Mouse (Mus musculus): ENCODE results near the gene Gpc6.
"Not testable (repeated sequence)": the region's sequence is repeated elsewhere in the genome, so short reads cannot be mapped to it uniquely, and the experiment has no call there.

Gene Gpc6

GRCm38 (mm10) chr14:117369331-117369866 is 444.3 kb downstream of the Gpc6 start:
- no peak for DNase-seq (ENCODE audit: low spot score)

- no peak for DNase-seq (ENCODE audit: low spot score)
Measured at GRCm38 (mm10) chr14:117376822-117377376, 451.8 kb downstream of the Gpc6 start.

- DNase-seq (ENCODE audit: low spot score): no peak
Measured at GRCm38 (mm10) chr14:117379979-117380378, 454.9 kb downstream of the Gpc6 start.

DNA sequence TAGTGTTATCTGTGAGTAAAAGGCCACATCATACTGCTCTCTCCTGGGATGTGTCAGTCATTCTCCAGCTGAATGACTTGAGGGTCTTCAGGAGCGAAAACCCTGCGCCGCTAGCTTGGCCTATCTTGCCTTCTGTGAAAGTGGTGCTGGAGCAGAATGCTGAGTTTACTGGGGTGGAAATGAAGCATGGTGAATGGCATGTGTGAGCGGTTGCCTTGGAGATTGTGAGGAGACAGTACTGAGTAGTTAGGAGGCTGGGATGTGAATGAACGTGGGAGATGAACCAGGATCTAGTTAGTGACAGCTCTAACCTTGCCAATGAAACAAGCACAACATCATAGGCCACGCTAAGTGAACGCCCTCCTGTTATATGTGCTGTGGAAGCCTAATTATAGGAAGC is 458.1 kb downstream of the Gpc6 start:
- DNase-seq (ENCODE audit: low spot score): no peak

DNA sequence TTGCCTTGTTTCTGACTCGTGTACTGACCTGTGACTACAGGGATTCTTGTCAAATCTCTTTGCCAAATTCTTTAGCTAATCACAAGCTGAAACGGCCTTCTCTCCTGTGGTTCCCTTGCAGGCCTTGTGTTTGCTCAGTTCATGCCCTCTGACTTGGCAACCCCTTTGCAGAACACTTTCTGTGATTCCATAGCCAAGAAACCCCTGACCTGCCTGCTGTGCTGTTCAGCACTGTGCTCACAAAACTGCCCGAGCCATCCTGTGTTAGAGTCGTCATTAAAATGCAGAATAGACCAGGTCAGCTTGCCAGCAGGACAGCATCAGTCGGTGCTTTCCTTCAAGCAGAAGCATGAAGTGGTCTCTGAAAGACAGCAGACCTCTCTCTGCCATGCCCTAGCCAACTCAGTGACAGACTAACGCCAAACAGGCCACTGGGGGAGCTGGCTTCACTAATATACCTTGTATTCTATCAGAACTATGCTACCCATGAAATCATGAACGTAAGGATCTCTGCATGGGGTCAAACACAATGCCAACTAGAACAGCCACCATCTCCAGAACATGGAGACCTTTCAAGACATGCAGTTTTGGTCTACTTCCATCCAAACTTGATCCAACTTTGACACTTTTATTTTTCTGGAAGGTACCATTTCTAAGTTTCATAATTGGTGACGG is 459.1 kb downstream of the Gpc6 start:
- DNase-seq (ENCODE audit: low spot score): peak; percentile 10

DNA sequence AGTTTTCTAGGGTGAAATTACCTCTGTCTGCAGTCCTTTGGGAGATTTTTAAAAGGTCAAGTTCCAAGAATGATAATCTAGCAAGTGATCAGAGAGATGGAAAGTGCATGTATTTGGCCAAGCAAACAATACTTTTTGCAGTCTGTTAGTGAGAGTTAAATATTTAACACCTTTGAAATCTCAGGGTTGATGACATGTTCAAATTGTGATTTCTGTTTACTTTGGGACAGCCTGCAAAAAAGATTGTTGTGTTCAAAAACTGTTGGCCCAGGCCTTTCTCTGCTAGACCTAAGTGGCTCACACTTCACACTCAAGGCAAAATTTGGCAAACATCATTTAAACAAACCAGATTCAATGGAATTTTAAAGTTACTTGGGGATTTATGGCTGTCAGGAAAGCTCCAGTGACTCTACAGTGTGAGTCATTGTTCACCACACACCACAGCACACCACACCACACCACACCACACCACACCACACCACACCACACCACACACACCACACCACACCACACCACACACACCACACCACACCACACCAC is 460.7 kb downstream of the Gpc6 start:
- DNase-seq (ENCODE audit: low spot score): no peak

GRCm38 (mm10) chr14:117390794-117391320 is 465.7 kb downstream of the Gpc6 start:
- no peak for DNase-seq (ENCODE audit: low spot score)

- DNase-seq (ENCODE audit: low spot score): no peak
Measured at GRCm38 (mm10) chr14:117391412-117391811, 466.3 kb downstream of the Gpc6 start.

GRCm38 (mm10) chr14:117397165-117397564 is 472.1 kb downstream of the Gpc6 start:
- no peak for DNase-seq (ENCODE audit: low spot score)

DNA sequence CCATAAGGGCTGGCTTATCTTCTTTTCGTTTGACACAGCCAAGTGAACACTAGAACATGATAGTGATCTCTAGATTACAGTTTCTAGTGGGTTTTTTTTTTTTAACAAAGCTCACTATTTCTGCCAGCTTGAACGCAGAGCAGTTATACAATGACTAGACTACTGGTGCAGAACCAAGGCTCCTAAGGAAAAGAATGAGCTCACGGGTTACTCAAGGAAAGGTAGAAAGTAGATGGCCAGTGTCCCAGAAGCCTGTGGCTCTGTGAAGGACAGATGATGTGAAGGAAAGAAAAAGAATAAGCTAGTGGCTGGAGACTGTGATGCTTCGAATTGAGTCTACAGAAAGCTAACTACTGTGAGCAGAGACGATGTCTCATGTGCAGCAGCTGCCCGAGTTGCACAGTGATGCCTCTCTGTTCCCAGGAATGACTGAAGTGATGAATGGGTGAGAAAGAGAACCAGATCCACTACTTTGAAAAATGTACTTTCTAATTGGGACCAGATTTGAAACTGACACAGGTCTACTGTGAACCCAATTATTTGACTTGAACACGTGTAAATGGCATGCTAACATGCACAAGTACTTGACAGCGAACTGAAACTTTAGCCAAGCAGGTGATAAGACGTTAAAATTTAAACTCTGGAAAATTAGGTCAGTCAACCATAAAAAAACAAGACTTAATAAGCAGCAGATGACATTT is 482.9 kb downstream of the Gpc6 start:
- DNase-seq (ENCODE audit: low spot score): no peak

- DNase-seq (ENCODE audit: low spot score): no peak
Measured at GRCm38 (mm10) chr14:117408525-117408835, 483.4 kb downstream of the Gpc6 start.

DNA sequence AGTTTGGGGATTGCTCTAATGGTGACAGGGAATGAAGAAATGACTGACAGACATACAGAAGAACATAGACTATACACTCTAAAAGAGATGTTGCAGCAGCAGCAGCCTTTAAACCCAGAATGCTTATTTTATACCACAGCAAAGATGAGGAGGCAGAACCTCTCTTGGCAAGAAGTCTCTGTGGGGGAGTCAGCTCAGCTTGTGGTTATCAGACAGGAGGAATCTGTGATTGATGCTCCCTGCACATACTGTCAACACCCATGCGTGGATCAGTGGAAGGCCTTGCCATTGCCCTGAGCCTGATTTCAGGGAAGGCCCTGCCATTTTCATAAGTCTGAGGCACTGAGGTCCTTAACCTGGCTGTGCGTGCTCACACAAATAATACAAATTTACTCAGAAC is 484.7 kb downstream of the Gpc6 start:
- no peak for DNase-seq (ENCODE audit: low spot score)

- no peak for DNase-seq (ENCODE audit: low spot score)
Measured at GRCm38 (mm10) chr14:117410511-117410910, 485.4 kb downstream of the Gpc6 start.

DNA sequence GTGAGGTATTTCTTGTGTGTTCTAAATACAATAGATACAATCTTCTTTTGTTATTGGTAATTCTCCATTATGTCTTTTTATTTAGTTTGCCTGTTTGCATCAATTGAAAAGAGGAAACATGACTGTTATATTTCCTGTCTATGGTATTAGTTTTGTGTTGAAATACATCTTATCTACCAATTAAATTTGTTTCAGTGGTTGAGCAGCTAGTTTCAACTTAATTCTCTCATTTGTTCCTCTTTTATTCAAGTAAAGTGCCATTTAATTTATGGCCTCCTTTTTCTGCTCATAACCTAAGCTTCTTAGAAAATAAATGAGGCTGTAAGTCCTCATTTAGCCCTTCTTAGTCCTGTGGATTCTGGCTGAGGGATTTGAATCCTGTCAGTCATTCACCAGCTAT is 489.9 kb downstream of the Gpc6 start:
- DNase-seq (ENCODE audit: low spot score): no peak

DNA sequence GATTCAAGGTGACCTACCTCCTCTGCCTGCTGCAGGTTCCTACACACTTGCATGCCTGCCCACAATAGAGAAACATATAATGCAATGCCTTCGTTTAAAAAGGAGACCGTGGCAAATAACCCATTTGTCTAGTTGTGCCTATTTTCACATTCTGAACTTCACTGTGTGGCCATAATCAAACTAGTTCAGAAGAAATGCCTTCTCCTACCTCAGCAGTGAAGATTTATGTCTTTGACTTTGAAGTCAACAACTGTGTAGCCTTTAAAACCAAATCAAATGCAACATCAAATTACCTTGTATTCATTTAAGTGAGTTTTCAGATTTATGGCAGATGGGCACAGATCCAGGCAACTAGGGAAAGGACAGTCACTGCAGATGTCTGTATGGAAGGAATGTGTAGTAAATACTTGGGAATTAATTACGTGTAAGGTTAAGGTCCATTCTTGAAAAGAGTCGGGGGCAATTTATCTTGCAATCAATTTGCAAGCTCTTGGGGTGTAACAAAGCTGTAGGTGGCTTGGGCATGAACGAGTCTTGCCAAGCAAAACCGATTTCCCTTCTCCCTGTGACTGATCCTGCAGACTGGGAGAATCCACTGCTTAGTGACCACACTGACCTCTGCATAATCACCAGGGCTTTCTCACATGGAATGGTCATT is 494.6 kb downstream of the Gpc6 start:
- no peak for DNase-seq (ENCODE audit: low spot score)

GRCm38 (mm10) chr14:117421170-117421569 is 496.1 kb downstream of the Gpc6 start:
- no peak for DNase-seq (ENCODE audit: low spot score)

- no peak for DNase-seq (ENCODE audit: low spot score)
Measured at GRCm38 (mm10) chr14:117426116-117426515, 501.0 kb downstream of the Gpc6 start.

DNA sequence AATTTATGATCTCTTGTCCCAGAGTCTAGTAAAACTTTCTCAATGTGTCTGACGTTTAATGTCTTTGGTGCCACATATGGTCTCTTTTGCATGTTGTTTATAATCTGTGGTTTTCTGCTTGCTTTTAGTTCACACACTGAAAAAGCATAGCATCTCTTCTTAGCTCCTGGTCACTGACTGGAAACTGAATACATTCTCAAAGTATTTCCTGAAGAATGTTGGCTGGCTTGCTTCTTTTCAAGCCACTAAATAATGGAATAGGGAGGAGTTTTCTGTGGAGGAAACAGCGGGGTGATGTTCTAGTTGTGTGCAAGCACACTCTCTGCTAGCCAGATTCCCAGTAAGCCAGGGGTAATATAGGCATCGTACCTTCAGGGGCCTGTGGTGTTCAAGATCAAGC is 502.7 kb downstream of the Gpc6 start:
- DNase-seq (ENCODE audit: low spot score): no peak

- no peak for DNase-seq (ENCODE audit: low spot score)
Measured at GRCm38 (mm10) chr14:117435739-117436138, 510.6 kb downstream of the Gpc6 start.

DNA sequence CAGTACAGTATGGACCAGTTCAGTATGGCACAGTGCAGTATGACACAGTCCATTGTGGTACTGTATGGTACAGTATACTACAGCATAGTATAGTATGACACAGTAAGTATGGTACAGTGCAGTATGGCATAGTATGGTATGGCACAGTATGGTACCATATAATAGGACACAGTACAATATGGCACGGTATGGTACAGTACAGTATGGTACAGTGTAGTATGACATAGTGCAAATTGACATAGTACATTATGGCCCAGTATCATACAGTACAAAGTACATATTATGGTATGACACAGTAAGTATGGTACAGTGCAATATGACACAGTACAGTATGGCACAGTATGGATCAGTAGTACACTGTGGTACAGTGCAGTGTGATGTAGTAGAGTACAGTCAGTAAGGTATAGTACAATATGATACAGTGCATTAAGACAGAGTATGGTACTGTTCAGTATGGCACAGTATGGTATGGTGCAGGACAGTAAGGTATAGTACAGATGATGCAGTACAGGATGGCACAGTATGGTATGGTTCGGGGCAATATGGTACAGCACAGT is 521.6 kb downstream of the Gpc6 start:
- DNase-seq (ENCODE audit: low spot score): not testable (repeated sequence)

- no peak for DNase-seq (ENCODE audit: low spot score)
Measured at GRCm38 (mm10) chr14:117451391-117451991, 526.4 kb downstream of the Gpc6 start.

- DNase-seq (ENCODE audit: low spot score): no peak
Measured at GRCm38 (mm10) chr14:117452150-117452549, 527.0 kb downstream of the Gpc6 start.

All from ovary, adult 18-20 months (tissue).